Mouse (Mus musculus) testis, adult 2 months (tissue): ENCODE measurements around the gene Otulin.

Experiments
- CTCF ChIP-seq: fragments of 200-500 bp; IDR thresholded peaks from 2 replicates; pipeline ENCODE4 v1.5.1; 2012; ENCODE audit warnings: low read depth, mild to moderate bottlenecking, inconsistent platforms, low read length, moderate library complexity; ENCODE audit not compliant: control insufficient read depth, insufficient read depth, insufficient replicate concordance
- POLR2A ChIP-seq: fragments of 200-500 bp; IDR thresholded peaks from 2 replicates; pipeline ENCODE4 v1.6.1; 2012; ENCODE audit warnings: low read depth, mild to moderate bottlenecking, inconsistent platforms, low read length, moderate library complexity; ENCODE audit not compliant: control insufficient read depth

GRCm38 (mm10) chr15:27536186-27536585, 94.3 kb downstream of the Otulin start:
- TF ChIP-seq CTCF = no peak
- no peak for TF ChIP-seq POLR2A
